ENCODE assay signal across 7 mouse cellular contexts in genomic region chr10:80938831-80939550, GRCm38 (mm10). TPM values are rescaled to one million over a fixed set of nuclear protein-coding genes. Genes with fewer than 3 reads are reported as not detected.
DNase-seq lines count a peak whose midpoint lies in the region; ATAC-seq lines count a peak whose summit lies in the region.

No protein-coding gene starts in this region.

- ATAC-seq in embryonic facial prominence, embryonic 12.5 days (ENCODE audit: insufficient number of reproducible peaks, insufficient read depth, low FRiP score, low TSS enrichment) = peak; percentile 58
- ATAC-seq in intestine, embryonic 16.5 days = peak; percentile 20
- ATAC-seq in neural tube, embryonic 12.5 days (ENCODE audit: low FRiP score, low read depth) = peak; percentile 27

- H3K4me3 ChIP-seq in embryonic facial prominence, embryonic 12.5 days = peak overlapping the region; percentile 39
- H3K4me3 ChIP-seq in intestine, embryonic 16.5 days (ENCODE audit: low read length) = peak overlapping the region; percentile 48; the same call in 1 of the 2 replicates
- no peak overlapping the region for H3K4me3 ChIP-seq in neural tube, embryonic 12.5 days

- H3K9ac ChIP-seq in embryonic facial prominence, embryonic 12.5 days = peak overlapping the region; percentile 41
- peak overlapping the region; percentile 68 for H3K9ac ChIP-seq in intestine, embryonic 16.5 days (ENCODE audit: low read depth, low read length)
- peak overlapping the region; percentile 41 for H3K9ac ChIP-seq in neural tube, embryonic 12.5 days

- peaks cover 68% of the 10 kb centered on the region for H3K4me1 ChIP-seq in embryonic facial prominence, embryonic 12.5 days
- H3K4me1 ChIP-seq in intestine, embryonic 16.5 days (ENCODE audit: control insufficient read depth, insufficient read depth, low read length) = peaks cover 76% of the 10 kb centered on the region
- peaks cover 55% of the 10 kb centered on the region for H3K4me1 ChIP-seq in neural tube, embryonic 12.5 days

- peaks cover 16% of the 10 kb centered on the region for H3K27me3 ChIP-seq in embryonic facial prominence, embryonic 12.5 days
- H3K27me3 ChIP-seq in intestine, embryonic 16.5 days (replicated peaks; ENCODE audit: control insufficient read depth, insufficient read depth, low read length) = no peaks in the 10 kb centered on the region
- peaks cover 53% of the 10 kb centered on the region for H3K27me3 ChIP-seq in neural tube, embryonic 12.5 days (replicated peaks)

- H3K27ac ChIP-seq in embryonic facial prominence, embryonic 12.5 days = peak overlapping the region; percentile 90
- peak overlapping the region; percentile 93 for H3K27ac ChIP-seq in intestine, embryonic 16.5 days (ENCODE audit: low read length)
- no peak overlapping the region for H3K27ac ChIP-seq in neural tube, embryonic 12.5 days

- H3K9me3 ChIP-seq in embryonic facial prominence, embryonic 12.5 days = no peaks in the 10 kb centered on the region
- H3K9me3 ChIP-seq in intestine, embryonic 16.5 days (ENCODE audit: control insufficient read depth, low read length) = no peaks in the 10 kb centered on the region
- no peaks in the 10 kb centered on the region for H3K9me3 ChIP-seq in neural tube, embryonic 12.5 days

- peak; percentile 37 for DNase-seq in right cerebral cortex, postnatal 14 days
- DNase-seq in right cerebral cortex, postnatal 36 days (ENCODE audit: low spot score in 2 of 2) = no peak
- DNase-seq in right cerebral cortex, postnatal 4 days = no peak
- DNase-seq in gastrocnemius, postnatal 10 days = no peak

- H3K4me2 ChIP-seq in embryonic facial prominence, embryonic 12.5 days (replicated peaks) = peak overlapping the region; percentile 65
- H3K4me2 ChIP-seq in intestine, embryonic 16.5 days (ENCODE audit: low read depth, low read length) = peak overlapping the region; percentile 90
- H3K4me2 ChIP-seq in neural tube, embryonic 12.5 days (replicated peaks) = peak overlapping the region; percentile 64

- no peaks in the 10 kb centered on the region for H3K36me3 ChIP-seq in embryonic facial prominence, embryonic 12.5 days
- H3K36me3 ChIP-seq in intestine, embryonic 16.5 days (ENCODE audit: control insufficient read depth, insufficient read depth, low read length) = no peaks in the 10 kb centered on the region
- H3K36me3 ChIP-seq in neural tube, embryonic 12.5 days = no peaks in the 10 kb centered on the region

- 7% methylated on average over 14 of the region's 15 CpGs for WGBS in embryonic facial prominence, embryonic 12.5 days
- WGBS in intestine, embryonic 16.5 days = 14% methylated on average over 15 of the region's 15 CpGs
- WGBS in neural tube, embryonic 12.5 days = 10% methylated on average over 15 of the region's 15 CpGs

RNA-seq across cellular contexts. Expression of gene Gadd45b, which starts 9.1 kb away (rescaled TPM):
- 15.9 and 20.5 TPM in 2 replicates for polyA plus RNA-seq in embryonic facial prominence, embryonic 12.5 days (2016; fragmentation: Nextera tagmentation; extraction: Ambion mirVana)
- 26.5 and 29.1 TPM in 2 replicates for polyA plus RNA-seq in intestine, embryonic 16.5 days (2015; fragmentation: Nextera tagmentation; extraction: Ambion mirVana)
- polyA plus RNA-seq in neural tube, embryonic 12.5 days (2016; fragmentation: Nextera tagmentation; extraction: Ambion mirVana) = 7.9 and 8.0 TPM in 2 replicates
- 10 to 100 TPM in 1 of 2 experiments, 1 to 10 TPM in 1; 9.0 to 15.9 TPM for total RNA-seq in gastrocnemius, postnatal 10 days (2021)

RNA-seq across cellular contexts. Expression of gene Lmnb2, which starts 20.9 kb away (rescaled TPM):
- 70.3 TPM in 2 replicates for polyA plus RNA-seq in embryonic facial prominence, embryonic 12.5 days (2016; fragmentation: Nextera tagmentation; extraction: Ambion mirVana)
- polyA plus RNA-seq in intestine, embryonic 16.5 days (2015; fragmentation: Nextera tagmentation; extraction: Ambion mirVana) = 38.6 and 41.0 TPM in 2 replicates
- polyA plus RNA-seq in neural tube, embryonic 12.5 days (2016; fragmentation: Nextera tagmentation; extraction: Ambion mirVana) = 57.1 and 61.3 TPM in 2 replicates
- total RNA-seq in gastrocnemius, postnatal 10 days (2021) = 10 to 100 TPM; 24.0 to 28.1 TPM

RNA-seq across cellular contexts. Expression of gene Timm13, which starts 38.2 kb away (rescaled TPM):
- 308 and 322 TPM in 2 replicates for polyA plus RNA-seq in embryonic facial prominence, embryonic 12.5 days (2016; fragmentation: Nextera tagmentation; extraction: Ambion mirVana)
- polyA plus RNA-seq in intestine, embryonic 16.5 days (2015; fragmentation: Nextera tagmentation; extraction: Ambion mirVana) = 390 and 410 TPM in 2 replicates
- polyA plus RNA-seq in neural tube, embryonic 12.5 days (2016; fragmentation: Nextera tagmentation; extraction: Ambion mirVana) = 282 and 323 TPM in 2 replicates
- 100 to 1,000 TPM; 113 to 127 TPM for total RNA-seq in gastrocnemius, postnatal 10 days (2021)
